9 mouse cellular contexts compared by ENCODE assay signal in genomic region chr8:83874881-83875655, GRCm38 (mm10). TPM values are rescaled to one million over a fixed set of nuclear protein-coding genes. Genes with fewer than 3 reads are reported as not detected.
DNase-seq lines count a peak whose midpoint lies in the region; ATAC-seq and TF ChIP-seq lines count a peak whose summit lies in the region.
"Had no signal": no experiment of that assay in that cellular context is flagged by ENCODE, and none has a peak within 500 bp of the region (broad histone marks: within the 10 kb centered on the region; RNA-seq: fewer than 3 reads in every experiment).

No protein-coding gene starts in this region.

- H3K4me2 ChIP-seq in kidney, embryonic 16.5 days (replicated peaks; ENCODE audit: low read depth, low read length), result peak overlapping the region; percentile 97
- H3K4me2 ChIP-seq in liver, embryonic 15.5 days, result peak overlapping the region; percentile 62
- H3K4me2 ChIP-seq in neural tube, embryonic 14.5 days (ENCODE audit: low read depth, low read length), result peak overlapping the region; percentile 91

- ATAC-seq in kidney, embryonic 16.5 days (ENCODE audit: low FRiP score, low TSS enrichment), result peak; percentile 90
- no peak for ATAC-seq in liver, embryonic 15.5 days (ENCODE audit: insufficient read depth)
- peak; percentile 86 for ATAC-seq in neural tube, embryonic 14.5 days (ENCODE audit: low read depth)

- TF ChIP-seq POLR2A in cortical plate, adult 2 months (IDR thresholded peaks at IDR 0.05; ENCODE audit: extremely low read depth, insufficient read depth, low read length), result peak; percentile 51; the same call in 1 of the 2 replicates

- no peak for TF ChIP-seq CTCF in cortical plate, adult 2 months (IDR thresholded peaks at IDR 0.05; ENCODE audit: extremely low read depth, insufficient read depth, low read length)

- H3K4me3 ChIP-seq in cortical plate, adult 2 months (ENCODE audit: insufficient read depth, low read length), result peak overlapping the region; percentile 53
- peak overlapping the region; percentile 71 for H3K4me3 ChIP-seq in kidney, embryonic 16.5 days (ENCODE audit: low read length)
- peak overlapping the region; percentile 47 for H3K4me3 ChIP-seq in liver, embryonic 15.5 days (replicated peaks)
- H3K4me3 ChIP-seq in neural tube, embryonic 14.5 days (ENCODE audit: low read depth, low read length), result peak overlapping the region; percentile 62

- under 1% methylated on average over 48 of the region's 66 CpGs for WGBS in kidney, embryonic 16.5 days
- WGBS in liver, embryonic 15.5 days (ENCODE audit: insufficient replicate concordance), result under 1% methylated on average over 59 of the region's 66 CpGs
- WGBS in neural tube, embryonic 14.5 days, result under 1% methylated on average over 60 of the region's 66 CpGs

- DNase-seq in kidney, adult 18-20 months, result peak; percentile 23
- no peak for DNase-seq in kidney, adult 11 months
- DNase-seq in heart, adult 18-20 months, result peak; percentile 66 to 67
- DNase-seq in c-Kit-positive CD71-positive TER-119-positive erythroid progenitor cells, embryonic 14.5 days (ENCODE audit: low spot score), result no peak

- peaks cover 11% of the 10 kb centered on the region; the same call in 1 of the 2 replicates for H3K27me3 ChIP-seq in kidney, embryonic 16.5 days (ENCODE audit: insufficient read depth, low read length)
- H3K27me3 ChIP-seq in liver, embryonic 15.5 days, result peaks cover 61% of the 10 kb centered on the region
- H3K27me3 ChIP-seq in neural tube, embryonic 14.5 days (ENCODE audit: control insufficient read depth, insufficient read depth, low read length), result no peaks in the 10 kb centered on the region

- H3K9ac ChIP-seq in kidney, embryonic 16.5 days (replicated peaks; ENCODE audit: low read length), result peak overlapping the region; percentile 77
- H3K9ac ChIP-seq in liver, embryonic 15.5 days, result no peak overlapping the region
- peak overlapping the region; percentile 83 for H3K9ac ChIP-seq in neural tube, embryonic 14.5 days (replicated peaks; ENCODE audit: low read depth, low read length)

- H3K36me3 ChIP-seq in kidney, embryonic 16.5 days (ENCODE audit: insufficient read depth, low read length), result no peaks in the 10 kb centered on the region
- no peaks in the 10 kb centered on the region for H3K36me3 ChIP-seq in liver, embryonic 15.5 days (replicated peaks)
- H3K36me3 ChIP-seq in neural tube, embryonic 14.5 days (ENCODE audit: control insufficient read depth, insufficient read depth, low read length), result no peaks in the 10 kb centered on the region

- H3K9me3 ChIP-seq in kidney, embryonic 16.5 days (ENCODE audit: low read length), result no peaks in the 10 kb centered on the region; the same call in 1 of the 2 replicates
- H3K9me3 ChIP-seq in liver, embryonic 15.5 days (replicated peaks), result no peaks in the 10 kb centered on the region
- no peaks in the 10 kb centered on the region for H3K9me3 ChIP-seq in neural tube, embryonic 14.5 days (ENCODE audit: control insufficient read depth, low read length)

- H3K4me1 ChIP-seq in cortical plate, adult 2 months (ENCODE audit: control insufficient read depth, insufficient read depth, low read length), result no peaks in the 10 kb centered on the region
- peaks cover 14% of the 10 kb centered on the region for H3K4me1 ChIP-seq in kidney, embryonic 16.5 days (ENCODE audit: insufficient read depth, low read length)
- H3K4me1 ChIP-seq in liver, embryonic 15.5 days (replicated peaks), result peaks cover 8% of the 10 kb centered on the region; the same call in 1 of the 2 replicates
- peaks cover 10% of the 10 kb centered on the region for H3K4me1 ChIP-seq in neural tube, embryonic 14.5 days (ENCODE audit: control insufficient read depth, insufficient read depth, low read length)

- peak overlapping the region; percentile 63 for H3K27ac ChIP-seq in cortical plate, adult 2 months (ENCODE audit: insufficient read depth, low read length)
- H3K27ac ChIP-seq in kidney, embryonic 16.5 days (ENCODE audit: low read length), result peak overlapping the region; percentile 70
- H3K27ac ChIP-seq in liver, embryonic 15.5 days (replicated peaks), result no peak overlapping the region
- peak overlapping the region; percentile 87 for H3K27ac ChIP-seq in neural tube, embryonic 14.5 days (ENCODE audit: low read depth, low read length)
- H3K27ac ChIP-seq: macrophage had no signal

RNA-seq across cellular contexts. Expression of gene Adgrl1, which starts 24.8 kb away (rescaled TPM):
- 236 and 241 TPM in 2 replicates for polyA plus RNA-seq in cortical plate, adult 2 months (2012; rRNA removed)
- 10 to 100 TPM in 1 of 2 experiments, 1 to 10 TPM in 1; 9.9 to 10.9 TPM for total RNA-seq in heart, adult 18-20 months (2021)
- 17.8 and 19.6 TPM in 2 replicates for polyA plus RNA-seq in kidney, embryonic 16.5 days (2015; fragmentation: Nextera tagmentation; extraction: Ambion mirVana)
- 1.1 and 1.6 TPM in 2 replicates for polyA plus RNA-seq in liver, embryonic 15.5 days (2015; fragmentation: Nextera tagmentation; extraction: Ambion mirVana)
- polyA plus RNA-seq in neural tube, embryonic 14.5 days (2014; fragmentation: Nextera tagmentation; extraction: Ambion mirVana), result 60.8 and 75.0 TPM in 2 replicates

Comparison
In these comparisons a context has a peak if more than half of its experiments do, and no peak if none do; other contexts are left out.
1. DNase-seq: peak in kidney, adult 18-20 months (single experiment) and heart, adult 18-20 months (2 of 2); none in kidney, adult 11 months (single experiment) and c-Kit-positive CD71-positive TER-119-positive erythroid progenitor cells, embryonic 14.5 days (single experiment).
2. Peak in every context shown above with its lines, with median percentiles within 50 percentile points of each other: H3K4me3 ChIP-seq and H3K4me2 ChIP-seq.